ENCODE assay signal across 8 mouse cellular contexts in genomic region chr3:101605291-101605690, GRCm38 (mm10). TPM values are rescaled to one million over a fixed set of nuclear protein-coding genes. Genes with fewer than 3 reads are reported as not detected.
DNase-seq lines count a peak whose midpoint lies in the region; ATAC-seq lines count a peak whose summit lies in the region.

No protein-coding gene starts in this region.

- no peaks in the 10 kb centered on the region for H3K27me3 ChIP-seq in neural tube, embryonic 11.5 days (ENCODE audit: control insufficient read depth, insufficient read depth, low read length)
- no peaks in the 10 kb centered on the region for H3K27me3 ChIP-seq in limb, embryonic 12.5 days
- H3K27me3 ChIP-seq in stomach, embryonic 15.5 days (replicated peaks): no peaks in the 10 kb centered on the region

- no peak for ATAC-seq in neural tube, embryonic 11.5 days (ENCODE audit: insufficient read depth, low FRiP score, low TSS enrichment)
- ATAC-seq in limb, embryonic 12.5 days (ENCODE audit: insufficient number of reproducible peaks, insufficient read depth, low FRiP score, low TSS enrichment, low read depth): no peak
- no peak for ATAC-seq in stomach, embryonic 15.5 days (ENCODE audit: insufficient read depth, low FRiP score, low read depth)
- ATAC-seq in monocyte, adult 5-6 weeks (replicated peaks; ENCODE audit: insufficient number of reproducible peaks, low FRiP score, low TSS enrichment, poor library complexity, severe bottlenecking): no peak

- H3K4me3 ChIP-seq in neural tube, embryonic 11.5 days (ENCODE audit: low read depth, low read length): peak overlapping the region; percentile 74
- H3K4me3 ChIP-seq in limb, embryonic 12.5 days (replicated peaks): peak overlapping the region; percentile 87
- H3K4me3 ChIP-seq in stomach, embryonic 15.5 days (replicated peaks): peak overlapping the region; percentile 88

- WGBS in neural tube, embryonic 11.5 days: 22% methylated on average over 5 of the region's 5 CpGs
- 16% methylated on average over 5 of the region's 5 CpGs for whole genome bisulfite sequencing in limb, embryonic 12.5 days
- 30% methylated on average over 5 of the region's 5 CpGs for WGBS in stomach, embryonic 15.5 days

- H3K4me2 ChIP-seq in neural tube, embryonic 11.5 days (ENCODE audit: low read depth): peak overlapping the region; percentile 70
- peak overlapping the region; percentile 78 for H3K4me2 ChIP-seq in limb, embryonic 12.5 days
- peak overlapping the region; percentile 74 for H3K4me2 ChIP-seq in stomach, embryonic 15.5 days

- H3K4me1 ChIP-seq in neural tube, embryonic 11.5 days (ENCODE audit: control insufficient read depth, insufficient read depth, low read length): peaks cover 18% of the 10 kb centered on the region
- H3K4me1 ChIP-seq in limb, embryonic 12.5 days (replicated peaks): peaks cover 38% of the 10 kb centered on the region
- peaks cover 24% of the 10 kb centered on the region for H3K4me1 ChIP-seq in stomach, embryonic 15.5 days

- no peak overlapping the region for H3K27ac ChIP-seq in neural tube, embryonic 11.5 days (ENCODE audit: low read depth, low read length)
- peak overlapping the region; percentile 96; the same call in 1 of the 2 replicates for H3K27ac ChIP-seq in limb, embryonic 12.5 days
- peak overlapping the region; percentile 76; the same call in 1 of the 2 replicates for H3K27ac ChIP-seq in stomach, embryonic 15.5 days

- H3K36me3 ChIP-seq in neural tube, embryonic 11.5 days (ENCODE audit: control insufficient read depth, insufficient read depth, low read length): no peaks in the 10 kb centered on the region
- H3K36me3 ChIP-seq in limb, embryonic 12.5 days: no peaks in the 10 kb centered on the region
- no peaks in the 10 kb centered on the region for H3K36me3 ChIP-seq in stomach, embryonic 15.5 days

- no peaks in the 10 kb centered on the region for H3K9me3 ChIP-seq in neural tube, embryonic 11.5 days (ENCODE audit: control insufficient read depth, low read length)
- H3K9me3 ChIP-seq in limb, embryonic 12.5 days: no peaks in the 10 kb centered on the region
- no peaks in the 10 kb centered on the region for H3K9me3 ChIP-seq in stomach, embryonic 15.5 days

- peak overlapping the region; percentile 95; the same call in 1 of the 2 replicates for H3K9ac ChIP-seq in neural tube, embryonic 11.5 days (ENCODE audit: low read length)
- 0 out of 2 replicates have a peak overlapping the region, but pooled peaks have one; percentile 96 for H3K9ac ChIP-seq in limb, embryonic 12.5 days (replicated peaks)
- H3K9ac ChIP-seq in stomach, embryonic 15.5 days: no peak overlapping the region

- peak; percentile 43 for DNase-seq in embryo, embryonic 10.5 days (ENCODE audit: low spot score)
- no peak for DNase-seq in embryo, embryonic 9.5 days (ENCODE audit: extremely low spot score)
- no peak for DNase-seq in neural tube, embryonic 11.5 days (ENCODE audit: low spot score)
- DNase-seq in neural tube, embryonic 10.5 days (ENCODE audit: extremely low spot score, low spot score): no peak
- no peak for DNase-seq in spleen, adult 18-20 months

RNA-seq across cellular contexts. Expression of gene Atp1a1, which starts 0.8 kb away (rescaled TPM):
- polyA plus RNA-seq in neural tube, embryonic 11.5 days (2014; fragmentation: Nextera tagmentation; extraction: Ambion mirVana): 115 TPM in 2 replicates
- 57.1 and 67.6 TPM in 2 replicates for polyA plus RNA-seq in limb, embryonic 12.5 days (2016; fragmentation: Nextera tagmentation; extraction: Ambion mirVana)
- 142 and 173 TPM in 2 replicates for polyA plus RNA-seq in stomach, embryonic 15.5 days (2015; fragmentation: Nextera tagmentation; extraction: Ambion mirVana)
- 400 to 470 TPM (median 447 TPM) in 3 replicates for total RNA-seq in monocyte, adult 5-6 weeks (2017)
